Mouse (Mus musculus) T-helper 1 cell (primary cell): Measurements from ENCODE around the gene Pakap.

ENCODE experiments used
- in situ Hi-C: fragments of 300-600 bp; cut with MboI, MseI; formaldehyde crosslinking; loops from one replicate; pipeline ENCODE4 v1.15.1; 2025; ENCODE audit warnings: high pct_unique_total_duplicates

Gene Pakap

DNA sequence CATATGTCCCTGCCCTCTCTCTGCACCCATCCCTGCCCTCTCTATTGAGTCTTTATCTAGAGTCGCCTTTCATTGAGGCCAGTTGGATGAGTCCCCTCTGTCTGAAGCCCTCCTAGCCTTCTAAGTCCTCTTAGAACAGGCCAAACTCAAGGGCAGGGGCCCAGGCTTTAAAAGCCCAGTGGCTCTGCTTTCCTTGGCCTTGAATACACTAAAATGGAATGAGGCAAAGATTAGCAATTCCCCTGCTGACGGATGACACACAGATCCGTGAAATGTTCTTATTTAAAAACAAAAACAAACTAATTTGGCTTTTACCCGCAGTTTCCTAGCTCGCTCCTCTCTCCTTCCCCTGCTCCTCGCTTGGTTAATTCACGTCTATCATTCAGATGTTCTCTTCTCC lies 194.4 kb downstream of the Pakap start:
- in situ Hi-C loops, result no loop called here

DNA sequence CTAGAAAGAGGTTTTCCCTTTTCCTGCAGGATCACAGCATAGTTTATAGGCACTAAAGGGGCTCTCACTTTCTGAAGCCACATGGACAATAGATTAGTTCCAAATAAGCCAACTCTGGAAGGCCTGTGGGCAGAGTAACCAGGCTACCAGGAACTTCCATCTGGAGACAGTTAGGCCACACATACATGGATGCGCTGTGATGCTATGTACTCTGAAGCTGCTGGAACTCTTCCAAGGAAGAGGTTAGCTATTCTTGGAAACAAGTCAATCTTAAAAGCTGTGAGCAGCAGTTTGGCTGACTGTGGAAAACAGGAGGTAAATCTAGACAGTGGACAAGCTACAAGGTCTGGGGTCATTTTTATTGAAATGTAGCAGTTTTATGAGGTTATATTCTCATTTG lies 196.4 kb downstream of the Pakap start:
- in situ Hi-C loops, result no loop called here

- in situ Hi-C loops, result no loop called here
Measured at GRCm38 (mm10) chr4:57764926-57765325, 196.9 kb downstream of the Pakap start.

DNA sequence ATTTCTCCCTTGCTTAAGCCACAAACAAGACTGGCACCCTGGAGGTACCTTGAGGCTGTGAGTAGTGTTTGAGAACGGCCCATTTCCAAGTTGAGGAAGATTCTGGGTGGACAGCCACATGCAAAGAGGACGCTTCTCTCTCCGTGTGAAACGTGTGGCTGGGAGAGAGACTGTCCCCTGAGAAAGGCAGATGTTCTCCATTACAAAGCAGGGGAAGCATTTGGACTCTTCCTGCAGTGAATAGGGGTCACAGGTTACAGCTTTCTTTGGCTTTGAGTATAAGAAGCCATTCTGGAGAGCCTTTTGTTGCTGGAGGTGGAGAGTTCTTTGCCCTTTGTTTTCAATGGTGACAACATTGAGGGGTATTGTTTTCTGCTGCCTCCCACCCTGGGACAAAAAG lies 197.8 kb downstream of the Pakap start:
- in situ Hi-C loops, result no loop called here

DNA sequence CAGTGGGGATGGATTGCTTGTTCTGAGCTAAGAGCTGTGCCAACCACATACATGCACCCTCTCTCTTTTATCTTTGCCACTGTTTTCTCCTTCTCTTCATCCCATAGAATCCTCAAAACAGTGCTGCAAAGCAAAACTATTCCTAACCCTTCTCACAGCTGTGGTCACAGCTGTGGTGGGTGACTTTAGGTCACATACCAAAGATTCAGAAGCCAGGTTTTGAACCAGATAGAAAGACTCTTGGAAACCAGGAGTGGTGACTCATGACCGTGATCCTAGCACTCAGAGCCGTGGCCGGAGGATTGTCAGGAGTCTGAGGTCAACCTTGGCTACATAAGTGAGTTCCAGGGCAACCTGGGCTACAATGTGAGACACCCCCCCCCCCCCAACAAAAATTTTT lies 201.0 kb downstream of the Pakap start:
- in situ Hi-C loops, result no loop called here

DNA sequence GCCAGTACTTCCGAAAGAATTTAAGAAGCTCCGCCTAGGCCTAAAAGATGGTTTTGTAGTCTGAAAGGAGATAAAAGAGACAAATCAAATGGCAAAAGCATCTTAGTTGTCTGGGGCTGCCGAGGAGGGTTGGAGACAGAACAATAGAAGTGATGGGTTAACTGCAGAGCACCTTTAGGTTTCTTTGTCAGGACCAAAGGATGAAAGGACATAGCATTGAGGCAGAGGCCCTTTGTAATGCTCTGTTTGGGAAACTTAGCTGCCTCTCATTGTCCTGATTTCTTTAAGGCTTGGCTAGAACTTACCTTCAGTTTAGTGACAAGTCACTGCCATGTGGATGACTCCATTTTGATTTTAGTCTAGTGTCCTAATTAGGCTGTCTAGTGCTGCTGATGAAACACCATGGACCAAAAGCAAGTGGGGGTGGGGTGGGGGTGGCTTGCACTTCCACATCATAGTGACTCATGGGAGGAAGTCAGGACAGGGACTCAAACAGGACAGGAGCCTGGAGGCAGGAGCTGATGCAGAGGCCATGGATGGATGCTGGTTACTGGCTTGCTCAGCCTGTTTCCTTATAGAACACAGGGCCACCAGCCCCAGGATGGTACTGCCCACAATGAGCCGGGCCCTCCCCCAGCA lies 202.3 kb downstream of the Pakap start:
- in situ Hi-C loops, result loop anchor here (10.0 kb wide), 1 partner anchor 96 kb away; no protein-coding TSS in a partner anchor

- in situ Hi-C loops, result loop anchor here (10.0 kb wide), 1 partner anchor 97 kb away; no protein-coding TSS in a partner anchor
Measured at GRCm38 (mm10) chr4:57771558-57772219, 203.7 kb downstream of the Pakap start.

GRCm38 (mm10) chr4:57772851-57773510 lies 205.0 kb downstream of the Pakap start:
- in situ Hi-C loops, result loop anchor here (10.0 kb wide), 1 partner anchor 98 kb away; no protein-coding TSS in a partner anchor

GRCm38 (mm10) chr4:57774517-57774916 lies 206.5 kb downstream of the Pakap start:
- in situ Hi-C loops, result loop anchor here (10.0 kb wide), 1 partner anchor 100 kb away; no protein-coding TSS in a partner anchor

DNA sequence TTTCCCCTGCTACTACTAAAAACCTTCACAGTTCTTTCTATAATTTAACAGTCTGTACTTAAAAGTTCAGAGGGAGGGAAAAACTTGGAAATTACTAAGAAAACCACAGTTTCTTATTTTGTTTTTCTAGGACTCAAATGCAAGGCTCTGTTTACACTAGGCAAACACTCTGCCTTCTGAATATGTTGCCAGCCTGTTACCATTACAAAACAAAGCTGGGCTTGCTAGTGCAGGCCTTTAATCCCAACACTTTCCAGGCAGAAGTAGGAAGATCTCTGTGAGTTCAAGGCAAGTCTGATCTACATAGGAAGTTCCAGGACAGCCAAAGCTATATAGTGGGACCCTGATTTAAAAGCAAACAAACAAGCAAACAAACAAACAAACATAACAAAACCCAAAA lies 207.6 kb downstream of the Pakap start:
- in situ Hi-C loops, result loop anchor here (5.0 to 10.0 kb wide), 2 partner anchors 38 to 101 kb away; no protein-coding TSS in a partner anchor

- in situ Hi-C loops, result no loop called here
Measured at GRCm38 (mm10) chr4:57780403-57780802, 212.4 kb downstream of the Pakap start.

DNA sequence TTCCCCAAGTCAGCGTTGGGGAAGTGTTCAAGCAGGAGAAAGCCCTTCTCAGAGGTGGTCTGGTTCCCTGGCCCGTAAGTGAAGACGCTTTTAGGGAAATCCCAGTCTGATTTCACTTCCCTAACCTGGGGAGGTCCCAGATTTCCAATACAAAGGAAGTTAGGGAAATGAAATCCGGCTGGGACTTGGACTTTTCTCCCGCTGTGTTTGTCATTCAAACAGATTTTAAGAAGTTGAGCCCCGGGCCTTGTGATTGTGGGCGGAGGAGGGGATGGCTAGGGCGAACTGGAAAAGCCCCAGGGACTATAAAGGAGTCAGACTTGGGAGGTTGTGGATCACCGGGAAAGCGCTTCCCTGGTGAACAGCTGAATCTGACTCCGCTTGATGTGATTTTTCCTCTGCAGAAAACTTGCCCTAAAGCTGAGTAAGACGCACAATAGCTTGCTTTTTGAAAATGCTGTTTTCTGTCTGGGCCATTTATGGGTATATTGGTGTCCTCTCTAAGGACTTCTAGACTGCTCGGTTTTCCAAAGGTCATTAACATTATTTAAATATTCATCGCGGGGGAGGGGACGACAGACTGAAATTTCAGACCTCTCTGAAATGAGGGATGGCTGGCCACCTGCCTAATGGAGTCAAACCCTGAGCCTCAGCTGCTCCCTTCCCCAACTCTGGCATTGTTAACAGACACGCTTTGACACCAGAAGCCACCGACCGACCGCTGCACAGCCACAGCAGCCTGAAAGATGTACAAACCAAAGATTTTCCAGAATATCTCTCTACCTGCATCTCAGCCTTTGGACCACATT lies 213.1 kb downstream of the Pakap start:
- in situ Hi-C loops, result no loop called here

GRCm38 (mm10) chr4:57781994-57782393 lies 214.0 kb downstream of the Pakap start:
- in situ Hi-C loops, result no loop called here

DNA sequence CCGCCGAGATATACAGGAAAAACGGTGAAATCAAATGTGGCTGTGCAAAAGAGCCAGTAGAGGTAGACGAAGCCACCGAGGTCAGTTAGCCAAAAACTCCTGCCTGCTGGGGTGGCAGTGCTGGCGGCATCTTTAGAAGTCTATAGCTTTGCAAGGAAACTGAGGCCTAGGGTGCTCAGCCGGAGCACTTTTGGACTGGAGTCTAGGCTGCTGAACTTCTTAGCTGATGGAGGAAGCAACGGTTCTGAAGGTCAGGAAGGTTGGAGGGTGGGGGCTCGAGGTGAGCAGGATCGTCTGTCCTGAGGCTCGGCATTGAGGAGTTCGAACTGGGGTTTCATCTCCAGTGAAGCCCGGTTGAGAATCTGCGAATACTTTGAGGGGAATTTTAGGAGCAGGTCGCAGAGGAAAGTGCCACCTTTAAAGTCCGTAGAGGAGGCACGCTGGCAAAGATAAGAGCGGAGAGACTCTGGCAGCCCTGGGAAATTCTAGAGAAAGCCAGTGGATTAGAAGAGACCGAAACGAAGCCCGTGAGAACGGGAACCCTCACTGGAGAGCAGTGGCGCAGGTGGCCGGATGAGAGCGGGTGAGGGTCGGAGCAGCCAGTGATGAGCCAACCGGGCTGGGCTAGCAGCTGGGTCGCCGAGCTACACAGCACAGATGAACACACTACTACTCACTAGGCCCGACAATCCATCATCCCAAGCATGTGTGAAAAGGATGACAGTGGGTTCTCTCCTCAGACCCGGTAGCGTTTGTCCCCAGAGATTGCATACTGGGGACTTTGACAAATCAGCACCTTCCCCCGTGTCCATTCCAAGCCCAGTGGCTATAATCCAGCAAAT lies 214.8 kb downstream of the Pakap start:
- in situ Hi-C loops, result no loop called here

GRCm38 (mm10) chr4:57783391-57783770 lies 215.4 kb downstream of the Pakap start:
- in situ Hi-C loops, result no loop called here

GRCm38 (mm10) chr4:57783853-57784600 lies 216.0 kb downstream of the Pakap start:
- in situ Hi-C loops, result no loop called here

DNA sequence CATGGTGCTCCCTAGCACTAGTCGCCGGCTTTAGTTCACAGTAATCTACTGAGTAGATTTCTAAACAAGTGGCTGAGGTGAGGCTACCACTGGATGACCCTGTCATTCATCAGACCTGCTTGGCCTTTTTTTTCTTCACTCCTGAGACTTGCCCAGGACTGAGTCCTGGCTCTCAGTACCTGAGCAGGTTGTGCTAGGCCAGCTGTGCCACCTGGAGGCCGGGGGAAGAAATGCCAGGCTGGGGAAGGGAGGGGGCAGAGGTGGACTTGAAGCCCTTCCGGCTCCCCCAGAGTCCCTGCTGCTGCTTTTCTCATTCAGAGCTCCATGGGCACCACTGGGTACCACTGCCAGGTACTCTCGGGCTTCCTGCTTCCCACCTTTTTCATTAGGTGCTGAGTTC lies 220.7 kb downstream of the Pakap start:
- in situ Hi-C loops, result no loop called here

- in situ Hi-C loops, result no loop called here
Measured at GRCm38 (mm10) chr4:57789118-57789517, 221.1 kb downstream of the Pakap start.

DNA sequence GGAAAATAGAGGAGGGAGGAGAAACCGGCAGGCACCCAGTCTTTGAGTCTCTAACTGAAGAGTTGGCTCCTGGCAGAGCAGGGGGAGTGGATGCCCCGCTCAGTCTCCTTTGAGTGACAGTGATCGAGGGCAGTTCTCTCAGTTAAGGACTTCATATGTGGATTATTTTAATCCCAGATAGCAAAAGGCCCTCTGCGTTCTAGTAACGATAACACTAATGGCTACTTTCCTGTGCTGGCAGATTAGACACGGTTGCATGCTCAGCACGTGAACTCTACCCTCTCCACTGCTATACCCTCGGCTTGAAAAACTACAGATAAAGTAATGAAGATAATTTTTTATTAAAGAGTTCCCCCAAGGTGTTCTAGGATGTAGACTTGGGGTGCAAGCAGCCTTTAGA lies 226.0 kb downstream of the Pakap start:
- in situ Hi-C loops, result no loop called here

GRCm38 (mm10) chr4:57794547-57794946 lies 226.6 kb downstream of the Pakap start:
- in situ Hi-C loops, result no loop called here
